Mouse (Mus musculus) layer of hippocampus, adult 18-20 months (tissue): ENCODE results near the gene Il34. TPM values are rescaled to one million over a fixed set of nuclear protein-coding genes. Genes with fewer than 3 reads are reported as not detected.
"Not testable (repeated sequence)": the region's sequence is repeated elsewhere in the genome, so short reads cannot be mapped to it uniquely, and the experiment has no call there.

Experiments used
- DNase-seq, 2 experiments: peaks; one replicate each; pipeline ENCODE4 v3.0.0; 2022; ENCODE audit warnings: low spot score in 2 of 2
- total RNA-seq, 2 experiments: library from RNA; stranded (reverse); gene quantifications; 2 replicates each; pipeline ENCODE4 v1.2.3; 2021

Gene Il34
- total RNA-seq, 2 experiments from 2014 or later: 71.0 to 72.6 TPM

- no peak for DNase-seq
Observed at GRCm38 (mm10) chr8:110811116-110811515, 5.4 kb upstream of the Il34 start.

GRCm38 (mm10) chr8:110810481-110811065 is 4.8 kb upstream of the Il34 start:
- DNase-seq: no peak

GRCm38 (mm10) chr8:110809831-110810230 is 4.1 kb upstream of the Il34 start:
- DNase-seq: no peak

GRCm38 (mm10) chr8:110808495-110809472 is 3.1 kb upstream of the Il34 start:
- DNase-seq: peak in 1 of 2 experiments; percentile 38

- no peak for DNase-seq
Observed at GRCm38 (mm10) chr8:110806146-110806545, 422 bp upstream of the Il34 start.

- no peak for DNase-seq
Observed at GRCm38 (mm10) chr8:110804825-110805514, 754 bp downstream of the Il34 start.

GRCm38 (mm10) chr8:110803856-110804255 is 1.9 kb downstream of the Il34 start:
- DNase-seq: no peak

- no peak for DNase-seq
Observed at GRCm38 (mm10) chr8:110802988-110803387, 2.7 kb downstream of the Il34 start.

- no peak for DNase-seq
Observed at GRCm38 (mm10) chr8:110797086-110797485, 8.6 kb downstream of the Il34 start.

GRCm38 (mm10) chr8:110794363-110794965 is 11.3 kb downstream of the Il34 start:
- no peak for DNase-seq

- no peak for DNase-seq
Observed at GRCm38 (mm10) chr8:110793936-110794335, 11.8 kb downstream of the Il34 start.

GRCm38 (mm10) chr8:110793511-110793910 is 12.2 kb downstream of the Il34 start:
- DNase-seq: no peak

GRCm38 (mm10) chr8:110792574-110793200 is 13.0 kb downstream of the Il34 start:
- DNase-seq: no peak

GRCm38 (mm10) chr8:110791164-110791563 is 14.6 kb downstream of the Il34 start:
- no peak for DNase-seq

GRCm38 (mm10) chr8:110790270-110790669 is 15.5 kb downstream of the Il34 start:
- no peak for DNase-seq

GRCm38 (mm10) chr8:110789571-110789970 is 16.2 kb downstream of the Il34 start:
- DNase-seq: no peak

GRCm38 (mm10) chr8:110788981-110789380 is 16.7 kb downstream of the Il34 start:
- no peak for DNase-seq

GRCm38 (mm10) chr8:110787411-110787954 is 18.2 kb downstream of the Il34 start:
- DNase-seq: no peak

GRCm38 (mm10) chr8:110786934-110787333 is 18.8 kb downstream of the Il34 start:
- no peak for DNase-seq

GRCm38 (mm10) chr8:110786501-110786900 is 19.2 kb downstream of the Il34 start:
- not testable (repeated sequence) for DNase-seq

GRCm38 (mm10) chr8:110785366-110785765 is 20.4 kb downstream of the Il34 start:
- no peak for DNase-seq
